Mouse (Mus musculus): ENCODE results near the gene Tgfbr3. TPM values are rescaled to one million over a fixed set of nuclear protein-coding genes. Genes with fewer than 3 reads are reported as not detected.
A peak's percentile ranks its signal among the peaks of the same experiment; 100 is the strongest.

Tgfbr3 gene
- total RNA-seq, 2 experiments from 2014 or later = 19.8 to 21.4 TPM

DNA sequence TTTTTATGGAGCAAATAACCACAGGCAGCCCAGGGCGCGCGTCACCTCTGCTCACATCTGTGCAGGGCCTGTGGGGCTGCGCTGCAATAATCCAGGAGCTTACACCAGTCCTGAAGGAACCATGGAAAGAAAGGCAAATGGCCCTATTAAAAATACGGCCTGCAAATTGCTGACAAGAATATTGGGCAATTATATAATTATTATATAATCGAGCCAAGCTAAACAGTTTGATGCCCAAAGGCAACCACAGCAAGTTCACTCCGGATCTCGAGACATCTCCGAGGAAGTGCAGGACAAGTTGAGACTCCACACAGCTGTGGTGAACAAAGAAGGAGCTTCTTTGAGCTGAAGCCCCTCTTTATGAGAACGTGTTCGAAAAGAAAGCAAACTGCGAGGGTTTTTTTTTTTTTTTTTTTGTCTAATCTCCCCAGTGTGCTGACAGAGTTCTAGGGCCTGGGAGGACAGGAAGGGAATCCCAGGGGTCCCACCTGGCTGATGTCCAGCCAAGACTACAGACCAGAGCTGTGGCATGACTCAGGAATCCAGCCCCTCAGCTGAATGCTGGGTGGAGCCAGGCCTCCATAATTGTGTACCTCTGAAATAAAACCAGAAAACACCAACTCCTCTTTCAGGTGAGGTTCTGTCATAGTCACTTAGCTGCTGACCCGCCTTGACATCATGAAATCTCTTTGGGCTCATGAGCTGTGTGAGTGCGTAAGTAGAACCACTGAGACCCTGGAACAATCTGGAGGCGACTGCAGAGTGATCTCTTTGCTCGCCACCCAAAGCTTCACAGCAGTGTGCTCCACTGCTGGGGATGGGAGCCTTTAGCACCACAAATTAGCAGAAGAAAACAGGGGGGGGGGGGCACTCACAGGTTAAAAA is 21.1 kb downstream of the Tgfbr3 start:
- DNase-seq (ENCODE audit: low spot score in 2 of 2) = no peak
- TF ChIP-seq CTCF (conservative IDR thresholded peaks at IDR 0.05) = no peak
- H3K27ac ChIP-seq = peak overlapping the region; percentile 12; the same call in 1 of the 2 replicates
- H3K4me3 ChIP-seq = no peak overlapping the region

DNA sequence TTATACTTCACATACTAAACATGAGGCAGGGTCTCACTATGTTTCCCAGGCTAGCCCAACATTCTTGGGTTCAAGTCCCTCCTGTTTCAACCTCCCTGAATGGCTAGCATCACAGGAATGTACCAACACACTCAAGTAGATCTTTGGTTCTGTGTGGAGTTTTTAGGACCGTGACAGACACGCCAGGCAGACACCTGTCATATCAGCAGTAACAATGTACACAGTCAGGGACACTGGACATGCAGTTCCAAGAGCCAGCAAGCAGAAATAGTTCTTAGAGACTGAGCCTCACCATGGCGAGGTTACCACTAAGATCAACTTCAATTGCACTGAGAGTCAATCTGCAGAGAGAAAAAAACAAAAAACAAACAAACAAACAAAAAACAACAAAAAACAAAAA is 22.9 kb downstream of the Tgfbr3 start:
- no peak for DNase-seq (ENCODE audit: low spot score in 2 of 2)
- Histone ChIP-seq H3K27ac (no peak overlapping the region), H3K4me3 (no peak overlapping the region)
- TF ChIP-seq CTCF (conservative IDR thresholded peaks at IDR 0.05) = no peak

DNA sequence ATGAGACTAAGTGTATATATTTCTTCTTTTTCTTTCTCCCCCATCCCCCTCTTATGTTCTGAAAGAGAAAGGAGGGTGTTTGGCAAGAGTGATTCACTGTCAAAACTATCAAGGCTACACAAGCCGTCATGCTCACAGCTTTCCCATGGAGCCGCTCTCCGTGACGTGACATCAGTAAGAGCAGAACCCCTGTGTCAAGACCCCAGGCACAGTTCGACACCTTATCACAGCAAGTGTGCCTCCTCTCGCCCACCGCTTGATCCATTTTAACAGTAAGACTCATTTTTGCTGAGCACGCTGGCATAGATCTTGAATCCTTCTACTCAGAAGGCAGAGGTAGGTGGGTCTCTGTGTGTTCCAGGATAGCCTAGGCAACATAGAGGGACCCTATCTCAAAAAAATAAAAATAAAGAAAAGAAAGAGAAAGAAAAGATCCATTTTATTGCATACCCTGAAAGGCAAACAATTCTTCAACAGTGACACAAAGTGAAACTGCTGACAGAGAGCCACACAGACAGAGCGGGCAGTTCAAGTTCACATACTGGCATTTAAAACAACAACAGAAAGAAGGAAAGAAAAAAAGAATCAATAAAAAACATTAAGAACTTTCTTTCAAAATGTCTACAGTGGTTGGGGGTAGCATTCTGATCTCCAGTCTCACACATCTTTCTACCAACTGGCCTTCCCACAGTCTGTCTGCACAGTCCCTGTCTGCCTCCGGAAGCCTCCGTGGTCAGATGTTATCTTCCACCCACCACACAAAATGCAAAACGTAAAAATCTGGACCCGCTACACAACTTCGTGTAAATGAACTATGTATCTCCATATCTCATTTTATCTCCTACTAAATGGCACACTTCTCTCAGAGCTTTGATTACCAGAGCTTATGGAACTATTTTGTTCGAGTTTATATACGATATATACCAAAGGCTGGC is 24.7 kb downstream of the Tgfbr3 start:
- DNase-seq (ENCODE audit: low spot score in 2 of 2) = no peak
- H3K4me3 ChIP-seq = no peak overlapping the region
- no peak for TF ChIP-seq CTCF (conservative IDR thresholded peaks at IDR 0.05)
- H3K27ac ChIP-seq = no peak overlapping the region

DNA sequence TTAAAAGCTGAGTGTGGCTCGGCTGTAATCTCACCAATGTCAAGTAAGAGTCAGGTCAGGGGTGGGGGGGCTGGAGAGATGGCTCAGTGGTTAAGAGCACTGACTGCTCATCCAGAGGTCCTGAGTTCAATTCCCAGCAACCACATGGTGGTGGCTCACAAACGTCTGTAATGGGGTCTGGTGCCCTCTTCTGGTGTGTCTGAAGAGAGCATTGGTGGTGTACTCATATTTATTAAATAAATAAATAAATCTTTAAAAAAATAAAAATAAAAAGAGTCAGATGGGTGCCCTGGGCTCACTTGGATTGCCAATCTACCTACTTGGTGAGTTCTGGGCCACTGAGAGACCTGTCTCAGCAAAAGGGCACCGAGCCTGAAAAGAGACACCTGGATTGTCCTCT is 25.6 kb downstream of the Tgfbr3 start:
- Histone ChIP-seq H3K27ac (no peak overlapping the region), H3K4me3 (no peak overlapping the region)
- DNase-seq (ENCODE audit: low spot score in 2 of 2) = no peak
- peak; percentile 53 for TF ChIP-seq CTCF (conservative IDR thresholded peaks at IDR 0.05)

DNA sequence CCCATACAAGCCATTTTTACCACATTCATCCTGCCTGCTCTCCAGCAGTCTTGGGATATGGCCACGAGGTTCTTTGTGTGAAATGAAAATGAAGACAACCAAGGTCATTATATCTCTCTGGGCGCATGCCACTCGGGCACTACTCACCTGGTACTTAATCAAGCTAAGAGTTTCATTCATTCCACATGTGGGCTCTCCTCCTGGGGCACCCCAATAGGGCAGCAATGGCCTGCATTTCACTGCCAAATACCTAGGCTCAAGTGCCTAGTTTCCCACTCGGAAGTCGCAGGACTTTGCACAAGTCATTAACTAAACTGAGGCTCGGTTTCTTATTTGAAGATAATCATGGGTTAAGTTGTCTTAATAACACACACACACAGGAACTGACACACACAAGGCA is 27.5 kb downstream of the Tgfbr3 start:
- Histone ChIP-seq H3K4me3 (no peak overlapping the region), H3K27ac (no peak overlapping the region)
- DNase-seq (ENCODE audit: low spot score in 2 of 2) = no peak
- no peak for TF ChIP-seq CTCF (conservative IDR thresholded peaks at IDR 0.05)

DNA sequence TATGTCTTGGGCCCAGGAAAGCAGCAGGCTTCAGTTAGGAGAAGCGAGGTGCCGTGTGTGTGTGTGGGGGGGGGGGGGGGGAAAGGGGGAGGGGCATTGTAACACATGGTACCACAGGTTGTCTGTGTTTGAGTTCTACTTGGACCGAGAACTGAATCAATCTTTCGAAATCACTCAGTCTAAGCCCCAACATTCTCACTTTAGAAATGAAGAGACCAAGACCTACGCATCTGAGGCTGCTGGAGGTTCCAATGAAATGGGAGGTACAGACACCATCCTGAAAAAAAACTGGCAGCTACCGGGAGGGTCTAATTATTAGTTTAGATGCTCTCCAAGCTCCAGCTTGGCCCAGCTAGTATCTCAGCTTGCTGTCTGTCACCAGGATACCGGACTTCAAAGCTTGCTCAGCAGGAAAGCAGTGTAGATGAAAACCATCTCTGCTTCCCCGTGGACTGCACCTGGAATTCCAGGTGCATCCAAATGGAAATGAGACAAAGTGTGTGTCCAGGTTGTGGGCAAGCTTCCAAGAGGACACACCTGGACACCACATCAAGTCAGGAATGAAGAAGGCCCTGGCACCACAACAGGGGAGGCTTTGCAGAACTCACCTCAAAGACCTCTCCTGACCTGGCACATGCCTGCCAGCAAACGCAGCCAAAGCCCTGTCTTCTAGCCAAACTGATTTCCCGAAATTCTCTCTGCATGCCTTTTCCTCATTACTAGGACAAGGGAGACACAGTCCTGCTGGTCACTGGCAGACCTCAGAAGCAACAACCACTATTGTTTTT is 28.5 kb downstream of the Tgfbr3 start:
- no peak for DNase-seq (ENCODE audit: low spot score in 2 of 2)
- no peak overlapping the region for H3K4me3 ChIP-seq
- no peak for TF ChIP-seq CTCF (conservative IDR thresholded peaks at IDR 0.05)
- H3K27ac ChIP-seq = no peak overlapping the region

DNA sequence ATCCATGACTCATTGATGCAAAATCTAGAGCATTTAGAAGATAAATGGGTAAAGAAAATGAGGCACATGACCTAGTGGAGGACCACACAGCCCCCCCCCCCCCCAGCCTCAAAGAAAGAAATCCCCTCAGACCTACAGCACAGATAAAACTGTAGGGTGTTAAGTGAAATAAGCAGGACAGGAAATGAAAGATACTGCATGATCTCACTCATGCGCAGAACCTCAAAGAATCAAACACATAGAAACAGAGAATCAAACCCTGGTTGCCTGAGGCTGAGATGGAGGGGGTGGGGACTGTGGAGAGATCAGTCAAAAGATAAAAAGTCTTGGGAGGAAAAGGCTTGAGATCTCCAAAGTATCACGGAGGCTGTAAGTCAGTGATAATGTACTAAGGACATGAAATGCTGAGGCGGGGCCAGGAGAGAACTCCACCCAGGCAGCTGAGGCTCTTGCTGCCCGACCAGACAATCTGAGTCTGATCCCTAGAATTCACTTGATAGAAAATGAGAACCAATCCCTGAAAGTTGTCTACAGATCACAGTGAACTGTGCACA is 29.9 kb downstream of the Tgfbr3 start:
- no peak for DNase-seq (ENCODE audit: low spot score in 2 of 2)
- no peak for TF ChIP-seq CTCF (conservative IDR thresholded peaks at IDR 0.05)
- Histone ChIP-seq H3K27ac (no peak overlapping the region), H3K4me3 (no peak overlapping the region)

DNA sequence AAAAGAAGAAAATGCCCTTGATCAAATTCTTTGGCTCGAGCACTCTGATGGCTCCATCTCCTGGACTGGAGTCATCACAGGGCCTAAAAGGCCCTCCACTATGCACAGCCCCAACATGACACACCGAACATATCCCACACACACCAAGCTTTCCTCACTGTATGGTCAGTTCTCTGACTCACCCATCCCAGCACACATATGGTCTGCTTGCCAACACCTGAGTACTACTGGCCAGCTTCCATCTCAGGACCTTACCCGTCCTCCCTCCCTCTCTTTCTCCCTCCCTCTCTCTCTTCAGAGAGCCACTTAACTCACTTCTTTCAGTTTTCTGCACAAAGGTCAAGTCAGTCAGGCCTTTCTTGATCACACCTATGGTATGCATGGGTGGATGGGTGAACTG is 36.0 kb downstream of the Tgfbr3 start:
- Histone ChIP-seq H3K27ac (no peak overlapping the region), H3K4me3 (no peak overlapping the region)
- TF ChIP-seq CTCF (conservative IDR thresholded peaks at IDR 0.05) = no peak
- DNase-seq (ENCODE audit: low spot score in 2 of 2) = no peak

DNA sequence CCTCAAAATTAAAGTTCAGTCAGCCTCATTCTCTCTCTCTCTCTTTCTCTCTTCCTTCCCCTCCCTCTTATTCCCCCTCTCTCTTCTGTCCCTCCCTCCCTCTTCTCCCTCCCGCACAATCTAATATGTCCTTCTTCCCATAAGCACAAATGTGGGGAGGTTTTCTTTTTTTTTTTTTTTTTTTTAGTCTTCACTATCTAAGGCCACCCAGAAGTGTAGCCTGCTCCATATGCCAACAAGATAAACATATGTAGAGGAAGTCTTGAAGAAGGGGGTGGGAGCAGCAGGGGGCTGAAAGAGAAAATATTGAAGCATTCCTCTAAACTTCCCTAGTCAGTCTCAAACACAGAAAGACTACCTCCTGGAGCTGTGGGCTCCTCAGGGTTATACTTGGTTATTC is 37.0 kb downstream of the Tgfbr3 start:
- H3K27ac ChIP-seq = no peak overlapping the region
- no peak for DNase-seq (ENCODE audit: low spot score in 2 of 2)
- H3K4me3 ChIP-seq = no peak overlapping the region
- TF ChIP-seq CTCF (conservative IDR thresholded peaks at IDR 0.05) = no peak

DNA sequence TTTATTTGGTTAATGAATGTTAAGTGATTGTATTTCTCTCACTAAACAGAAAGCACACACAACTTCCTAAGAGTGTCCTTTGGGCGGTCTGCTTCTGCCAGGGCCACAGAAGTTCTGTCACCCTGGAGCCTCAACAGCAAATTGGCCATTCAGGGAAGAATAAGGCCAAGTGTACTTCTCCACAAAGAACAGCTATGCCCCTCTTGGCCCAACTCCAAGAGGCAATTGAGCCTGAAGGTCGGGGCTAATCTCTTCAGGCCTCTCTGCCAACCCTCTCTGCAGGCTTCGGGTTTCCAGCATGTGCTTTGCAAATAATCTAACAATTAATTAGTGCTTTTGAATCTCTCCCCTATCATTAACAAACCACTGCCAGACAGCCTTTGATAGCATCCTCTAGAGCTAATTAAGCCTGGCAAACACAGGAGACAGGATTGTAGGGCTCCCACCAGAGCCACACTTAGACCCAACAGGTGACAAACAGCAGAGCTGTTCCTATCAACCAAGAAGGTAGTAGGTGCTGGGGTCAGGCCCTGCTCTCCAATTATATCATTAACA is 37.6 kb downstream of the Tgfbr3 start:
- Histone ChIP-seq H3K27ac (peak overlapping the region; percentile 12), H3K4me3 (no peak overlapping the region)
- peak; percentile 43 to 58 for DNase-seq (ENCODE audit: low spot score in 2 of 2)
- TF ChIP-seq CTCF (conservative IDR thresholded peaks at IDR 0.05) = no peak

DNA sequence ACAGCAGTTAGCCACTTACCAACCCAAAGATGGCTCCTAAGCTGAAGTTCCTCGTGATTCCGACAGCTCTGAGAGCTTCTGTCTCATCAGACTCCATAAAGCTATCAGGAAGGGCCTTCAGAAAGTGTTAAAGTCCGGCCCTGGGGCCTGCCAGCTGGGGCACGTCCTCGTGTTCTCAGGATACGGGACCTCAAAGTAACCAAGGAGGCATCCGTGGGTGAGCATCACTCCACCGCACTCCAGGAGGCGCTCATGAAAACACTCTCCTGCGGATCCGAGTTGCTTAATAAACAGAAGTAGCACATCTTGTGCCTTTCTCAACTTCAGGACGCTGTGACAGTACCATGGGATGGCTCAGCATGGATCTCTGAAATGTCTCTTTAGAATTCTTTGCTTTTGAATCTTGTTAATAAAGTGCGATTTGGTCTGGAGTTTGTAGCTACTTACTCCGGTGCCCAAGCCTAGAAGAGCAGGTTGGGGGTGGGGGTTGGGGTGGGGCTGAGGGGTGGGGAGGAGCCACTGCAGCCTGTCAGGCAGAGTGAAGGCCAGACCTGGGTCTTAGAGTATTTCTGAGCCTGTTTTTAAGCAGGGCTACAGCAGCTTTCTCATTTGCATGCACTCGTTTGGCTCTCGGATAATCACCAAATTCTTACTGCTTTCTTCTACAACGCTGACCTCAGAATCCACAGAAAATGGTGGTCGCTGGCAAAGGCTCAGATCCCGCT is 38.7 kb downstream of the Tgfbr3 start:
- no peak overlapping the region for H3K27ac ChIP-seq
- H3K4me3 ChIP-seq = no peak overlapping the region
- TF ChIP-seq CTCF (conservative IDR thresholded peaks at IDR 0.05) = peak; percentile 25; the same call in 1 of the 2 replicates
- no peak for DNase-seq (ENCODE audit: low spot score in 2 of 2)
